Mouse (Mus musculus) kidney, adult 2 months (tissue): Measurements from ENCODE around the gene Mocs2. TPM values are rescaled to one million over a fixed set of nuclear protein-coding genes. Genes with fewer than 3 reads are reported as not detected.

ENCODE experiments used
- DNase-seq: peaks from one replicate; pipeline ENCODE4 v3.0.0; 2021
- H3K27ac ChIP-seq: fragments of 200-500 bp; 2 replicates; pipeline ENCODE4 v1.5.1; 2012; ENCODE audit warnings: low read depth, low read length, control low read depth, inconsistent platforms; ENCODE audit not compliant: insufficient read depth
- H3K27me3 ChIP-seq: fragments of 200-500 bp; replicated peaks from 2 replicates; pipeline ENCODE4 v1.6.1; 2012; ENCODE audit warnings: mild to moderate bottlenecking, moderate library complexity, low read length, inconsistent platforms; ENCODE audit not compliant: control insufficient read depth, insufficient read depth
- H3K36me3 ChIP-seq: fragments of 200-500 bp; 2 replicates; pipeline ENCODE4 v1.6.1; 2012; ENCODE audit warnings: mild to moderate bottlenecking, moderate library complexity, low read length, inconsistent platforms; ENCODE audit not compliant: control insufficient read depth, insufficient read depth
- H3K4me1 ChIP-seq: fragments of 200-500 bp; 2 replicates; pipeline ENCODE4 v1.6.1; 2011; ENCODE audit warnings: low read length; ENCODE audit not compliant: control insufficient read depth, insufficient read depth
- H3K4me3 ChIP-seq: fragments of 200-500 bp; 2 replicates; pipeline ENCODE4 v1.5.1; 2011; ENCODE audit warnings: mild to moderate bottlenecking, low read depth, low read length, control low read depth; ENCODE audit not compliant: insufficient read depth
- CTCF ChIP-seq: fragments of 200-500 bp; conservative IDR thresholded peaks from 2 replicates; pipeline ENCODE4 v1.5.1; 2011; ENCODE audit warnings: low read depth, mild to moderate bottlenecking, control low read depth, low read length, moderate library complexity, mixed read lengths; ENCODE audit not compliant: insufficient read depth, insufficient read length
- POLR2A ChIP-seq: fragments of 200-500 bp; IDR thresholded peaks from one replicate; pipeline ENCODE4 v1.6.1; 2011; ENCODE audit warnings: low read depth, low read length, control low read depth
- WGBS: fragments of 180-500 bp; shearing (Covaris S2); methylation state at CpG from one replicate; pipeline ENCODE4 v1.1.7; 2018; 5-methylcytosine and 5-hydroxymethylcytosine counted together
- polyA plus RNA-seq: library from polyadenylated mRNA; depleted of rRNA; stranded (reverse); fragments of >200 nt; gene quantifications from 2 replicates; pipeline ENCODE4 v1.2.3, GENCODE M21; 2012

Mocs2 gene
- polyA plus RNA-seq, 1 experiment = 53.4 TPM

DNA sequence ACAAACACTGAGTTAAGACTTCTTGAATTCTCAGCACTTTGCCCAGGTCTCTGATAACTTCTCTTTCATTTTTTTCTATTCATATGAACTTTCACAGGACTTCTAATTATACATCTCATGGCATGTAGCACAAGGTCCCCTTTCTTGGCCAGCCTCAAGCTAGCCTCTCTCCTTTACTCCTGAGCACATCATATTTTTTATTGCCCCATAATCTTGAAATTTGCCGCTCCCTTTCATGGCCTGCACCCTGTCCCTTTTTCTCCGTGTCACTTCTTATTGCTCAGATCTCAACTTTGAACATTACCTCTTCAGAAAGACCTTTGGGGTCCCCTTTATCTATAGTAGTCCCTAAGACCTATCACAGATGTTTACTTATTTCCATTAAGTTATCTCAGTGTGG, 4.8 kb downstream of the Mocs2 start:
- no peak for TF ChIP-seq CTCF
- no peak for TF ChIP-seq POLR2A
- 87% methylated on average over 2 of the region's 2 CpGs for WGBS
- H3K4me3 ChIP-seq = no peak overlapping the region
- no peak overlapping the region for H3K27ac ChIP-seq
- H3K4me1 ChIP-seq = no peaks in the 10 kb centered on the region; the same call in 1 of the 2 replicates
- no peaks in the 10 kb centered on the region for H3K27me3 ChIP-seq
- peaks cover 3% of the 10 kb centered on the region for H3K36me3 ChIP-seq
- DNase-seq = no peak

DNA sequence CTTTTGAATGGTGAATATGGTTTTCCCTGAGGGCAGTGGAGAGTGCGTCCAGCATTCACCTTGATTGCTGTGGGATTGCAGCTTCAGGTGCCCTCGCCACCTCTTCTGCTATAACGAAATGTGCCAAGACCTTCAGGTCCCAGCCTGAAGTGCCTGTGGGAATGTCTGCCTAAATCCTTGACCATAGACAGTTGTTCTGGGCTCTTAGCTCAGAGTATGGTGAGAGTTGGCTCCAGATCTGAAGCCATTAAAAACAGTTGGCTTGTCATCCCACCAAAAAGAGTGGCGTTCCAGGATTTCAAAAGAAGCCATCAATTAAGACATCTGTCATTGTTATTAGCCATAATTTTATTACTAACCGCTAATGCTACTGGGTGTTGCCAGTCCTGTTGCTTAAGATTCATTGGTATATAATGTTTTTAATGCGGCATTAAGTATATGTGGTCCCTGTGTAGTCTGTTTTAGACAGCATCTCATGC, 7.4 kb downstream of the Mocs2 start:
- Histone ChIP-seq H3K4me3 (no peak overlapping the region), H3K27me3 (no peaks in the 10 kb centered on the region), H3K27ac (no peak overlapping the region), H3K36me3 (peaks cover 3% of the 10 kb centered on the region), H3K4me1 (no peaks in the 10 kb centered on the region)
- no peak for TF ChIP-seq POLR2A
- TF ChIP-seq CTCF = no peak
- WGBS = 91% methylated on average over 6 of the region's 6 CpGs
- DNase-seq = no peak

DNA sequence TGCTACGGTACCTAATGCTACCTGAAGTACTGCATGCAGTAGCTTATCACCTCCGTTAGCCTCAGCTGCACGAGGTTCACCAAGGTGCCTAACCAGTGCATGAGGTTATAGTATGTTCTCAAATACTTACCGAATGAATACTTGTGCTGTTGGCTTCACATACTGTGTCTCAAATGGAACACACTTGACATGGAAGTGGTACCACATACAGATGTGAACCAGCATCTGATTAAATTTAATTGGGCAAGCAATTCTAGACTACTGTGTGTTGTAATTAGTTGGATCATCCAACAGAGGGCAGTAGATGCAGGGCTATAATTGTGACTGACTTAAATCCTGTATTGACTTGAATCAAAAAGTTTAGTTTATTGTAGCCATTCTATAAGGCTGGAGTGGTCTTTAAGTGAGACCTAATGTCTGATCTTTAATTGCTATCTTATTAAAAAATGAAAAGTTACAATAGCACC, 13.4 kb downstream of the Mocs2 start:
- Histone ChIP-seq H3K4me1 (no peaks in the 10 kb centered on the region), H3K27ac (no peak overlapping the region), H3K4me3 (no peak overlapping the region), H3K27me3 (no peaks in the 10 kb centered on the region), H3K36me3 (peaks cover 5% of the 10 kb centered on the region)
- DNase-seq = peak; percentile 40
- WGBS = 83% methylated on average over 4 of the region's 4 CpGs
- TF ChIP-seq POLR2A = no peak
- TF ChIP-seq CTCF = 0 out of 2 replicates have a peak, but pooled peaks have one; percentile 16

DNA sequence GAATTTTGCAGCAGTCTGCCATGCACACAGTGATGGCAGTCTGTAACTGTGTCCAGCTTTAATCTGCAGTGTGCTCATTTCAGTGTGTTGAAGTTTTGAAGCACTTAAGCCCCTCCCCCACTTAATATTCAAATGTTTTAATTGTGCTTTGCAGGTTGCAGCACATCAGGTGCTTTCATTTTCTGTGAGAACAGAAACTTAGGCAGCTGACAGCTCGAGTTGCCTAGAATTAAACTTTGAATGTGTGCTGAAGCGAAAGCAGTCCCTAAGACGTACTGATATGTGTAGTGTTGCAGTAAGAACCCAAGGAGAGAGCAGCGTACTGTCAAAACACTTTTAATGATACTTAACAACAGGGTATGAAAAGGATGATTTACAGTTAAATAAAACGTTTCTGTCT, 14.7 kb downstream of the Mocs2 start:
- Histone ChIP-seq H3K36me3 (peaks cover 3% of the 10 kb centered on the region; the same call in 1 of the 2 replicates), H3K27me3 (no peaks in the 10 kb centered on the region), H3K27ac (no peak overlapping the region), H3K4me1 (no peaks in the 10 kb centered on the region), H3K4me3 (no peak overlapping the region)
- DNase-seq = no peak
- WGBS = 77% methylated on average over 5 of the region's 5 CpGs
- TF ChIP-seq POLR2A (no peak), CTCF (no peak)

DNA sequence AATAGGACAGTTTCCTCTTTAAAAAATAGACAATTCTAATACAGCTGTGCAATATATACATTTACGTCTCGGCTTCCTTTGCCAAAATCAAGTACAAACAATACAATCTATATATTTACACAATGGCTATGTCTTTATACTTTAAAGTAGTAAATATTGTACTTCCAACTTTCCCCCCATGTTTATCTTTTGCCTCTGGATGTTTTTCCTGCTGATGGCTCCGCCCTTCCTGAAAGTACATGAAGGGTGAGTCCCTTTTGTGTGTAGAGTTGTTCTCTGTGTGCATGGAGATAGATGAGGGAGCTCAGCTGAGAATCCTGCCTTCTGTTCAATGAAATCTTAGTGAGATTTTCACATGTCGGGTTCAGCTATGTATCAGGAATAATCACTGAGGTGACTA, 15.3 kb downstream of the Mocs2 start:
- H3K4me3 ChIP-seq = no peak overlapping the region
- no peaks in the 10 kb centered on the region for H3K27me3 ChIP-seq
- no peak for TF ChIP-seq CTCF
- TF ChIP-seq POLR2A = no peak
- 90% methylated on average over 4 of the region's 4 CpGs for WGBS
- H3K4me1 ChIP-seq = no peaks in the 10 kb centered on the region
- no peak for DNase-seq
- no peak overlapping the region for H3K27ac ChIP-seq
- peaks cover 3% of the 10 kb centered on the region; the same call in 1 of the 2 replicates for H3K36me3 ChIP-seq

DNA sequence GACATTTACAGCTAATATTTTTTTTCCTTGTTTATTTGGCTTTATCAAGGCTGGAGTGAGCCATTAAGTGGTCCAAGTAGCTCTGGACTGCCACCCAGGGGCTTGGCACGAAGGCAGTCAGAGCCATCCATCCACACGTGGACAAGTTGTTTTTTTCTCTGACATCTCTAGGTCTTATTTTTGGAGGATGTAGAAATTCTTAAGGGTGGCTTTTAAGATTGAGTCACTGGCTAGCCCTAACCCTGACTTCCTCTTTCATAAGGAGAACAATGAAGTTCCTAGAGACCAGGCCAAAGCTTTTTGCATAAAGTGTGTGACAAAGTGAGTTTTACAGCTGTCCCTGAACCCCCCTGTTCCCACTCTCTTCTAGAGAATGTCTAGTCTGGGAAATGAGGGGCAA, 16.5 kb downstream of the Mocs2 start:
- DNase-seq = no peak
- H3K27ac ChIP-seq = no peak overlapping the region
- no peak for TF ChIP-seq CTCF
- no peak for TF ChIP-seq POLR2A
- H3K36me3 ChIP-seq = peaks cover 3% of the 10 kb centered on the region; the same call in 1 of the 2 replicates
- H3K4me1 ChIP-seq = no peaks in the 10 kb centered on the region
- 40% methylated on average over 2 of the region's 2 CpGs for WGBS
- H3K4me3 ChIP-seq = no peak overlapping the region
- no peaks in the 10 kb centered on the region for H3K27me3 ChIP-seq

DNA sequence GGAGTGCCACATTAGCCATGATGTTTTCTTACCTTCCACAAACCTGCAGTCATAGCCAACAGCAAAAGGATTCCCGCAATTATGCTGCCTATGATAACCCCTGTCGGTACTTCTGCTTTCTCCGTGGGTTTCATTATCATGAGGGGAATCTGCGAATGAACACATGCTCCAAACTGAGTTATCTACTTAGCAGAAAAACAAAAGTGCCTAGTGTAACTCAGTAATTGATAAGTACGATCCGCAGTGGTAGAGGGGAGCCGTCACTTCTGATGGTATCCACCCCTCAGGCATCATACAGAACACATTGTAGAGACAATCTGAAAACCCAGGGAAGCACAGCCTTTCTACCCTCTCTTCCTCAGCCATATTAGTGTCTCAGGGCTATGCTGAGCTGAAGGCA, 19.0 kb downstream of the Mocs2 start:
- H3K4me1 ChIP-seq = no peaks in the 10 kb centered on the region
- no peaks in the 10 kb centered on the region for H3K27me3 ChIP-seq
- WGBS = 91% methylated on average over 7 of the region's 7 CpGs
- no peak overlapping the region for H3K4me3 ChIP-seq
- H3K36me3 ChIP-seq = peaks cover under 1% of the 10 kb centered on the region; the same call in 1 of the 2 replicates
- TF ChIP-seq CTCF = no peak
- no peak for DNase-seq
- H3K27ac ChIP-seq = no peak overlapping the region
